Mouse (Mus musculus) megakaryocyte, embryonic 14.5 days (primary cell): Measurements from ENCODE around the gene Gm11595. TPM values are rescaled to one million over a fixed set of nuclear protein-coding genes. Genes with fewer than 3 reads are reported as not detected.
"Not testable (repeated sequence)": the region's sequence is repeated elsewhere in the genome, so short reads cannot be mapped to it uniquely, and the experiment has no call there.

Experiments
- H3K27me3 ChIP-seq: replicated peaks from 2 replicates; pipeline ENCODE3; 2012; ENCODE audit warnings: inconsistent platforms
- H3K36me3 ChIP-seq: replicated peaks from 2 replicates; pipeline ENCODE3; 2012; ENCODE audit warnings: low read length, inconsistent platforms, mixed read lengths
- H3K4me1 ChIP-seq: 2 replicates; pipeline ENCODE4 v1.6.1; 2012; ENCODE audit warnings: inconsistent platforms
- H3K4me3 ChIP-seq: replicated peaks from 2 replicates; pipeline ENCODE3; 2012; ENCODE audit warnings: moderate library complexity, mild to moderate bottlenecking, inconsistent platforms
- H3K9me3 ChIP-seq: 2 replicates; pipeline ENCODE4 v1.6.1; 2012; ENCODE audit warnings: inconsistent platforms
- FLI1 ChIP-seq: IDR thresholded peaks from 2 replicates; pipeline ENCODE4 v1.6.1; 2012; ENCODE audit warnings: low read length, inconsistent platforms, mixed read lengths
- GATA1 ChIP-seq: IDR thresholded peaks from 3 replicates; pipeline ENCODE4 v1.6.1; 2012; ENCODE audit warnings: mixed read lengths, low read length, inconsistent platforms, borderline replicate concordance
- polyA plus RNA-seq: library from polyadenylated mRNA; stranded (reverse); fragments of >175 nt; gene quantifications from 2 replicates; pipeline ENCODE4 v1.2.3, GENCODE M21; 2012; ENCODE audit warnings: low replicate concordance; ENCODE audit not compliant: insufficient read depth

Gene Gm11595
- polyA plus RNA-seq, result not detected in 2 replicates

GRCm38 (mm10) chr11:99772813-99773212 is at the start of gene Gm11595:
Gm11595 (minus strand) TSS chr11:99772913.
- H3K27me3 ChIP-seq, H3K9me3 ChIP-seq, H3K36me3 ChIP-seq, H3K4me1 ChIP-seq, H3K4me3 ChIP-seq: not testable (repeated sequence)

- not testable (repeated sequence) for H3K4me1 ChIP-seq, H3K36me3 ChIP-seq, H3K27me3 ChIP-seq, H3K9me3 ChIP-seq
- H3K4me3 ChIP-seq, result peak within 1 kb of the TSS; percentile 14
Observed at GRCm38 (mm10) chr11:99815566-99815965, 42.9 kb upstream of the Gm11595 start, which contains the start of gene Gm11564. Gm11564 (minus strand) TSS chr11:99815666.

DNA sequence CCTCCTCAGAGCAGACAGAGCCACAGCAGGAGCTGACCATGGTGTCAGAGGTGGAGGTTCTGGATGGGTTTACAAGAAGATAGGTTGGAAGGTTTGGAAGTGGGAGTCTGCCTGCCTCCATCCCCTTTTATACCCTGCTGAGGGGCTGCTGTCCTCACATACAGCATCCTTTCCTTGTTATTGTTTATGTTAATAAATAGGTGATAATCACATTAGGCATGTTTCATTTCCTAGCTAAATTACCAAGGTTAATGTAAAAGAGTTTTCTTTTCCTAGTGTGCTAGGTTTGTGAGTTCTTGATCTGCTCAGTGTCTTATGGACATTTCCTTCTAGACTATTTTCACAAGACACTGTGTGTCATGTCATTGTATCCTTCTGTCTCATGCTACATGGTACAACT is 37.1 kb upstream of the Gm11595 start, which contains the start of gene Krtap4-13:
Gene Krtap4-13 (minus strand): TSS at position 101 of the 400 bp plus-strand sequence.
- H3K9me3 ChIP-seq, H3K4me1 ChIP-seq, H3K27me3 ChIP-seq, H3K36me3 ChIP-seq, H3K4me3 ChIP-seq: not testable (repeated sequence)

DNA sequence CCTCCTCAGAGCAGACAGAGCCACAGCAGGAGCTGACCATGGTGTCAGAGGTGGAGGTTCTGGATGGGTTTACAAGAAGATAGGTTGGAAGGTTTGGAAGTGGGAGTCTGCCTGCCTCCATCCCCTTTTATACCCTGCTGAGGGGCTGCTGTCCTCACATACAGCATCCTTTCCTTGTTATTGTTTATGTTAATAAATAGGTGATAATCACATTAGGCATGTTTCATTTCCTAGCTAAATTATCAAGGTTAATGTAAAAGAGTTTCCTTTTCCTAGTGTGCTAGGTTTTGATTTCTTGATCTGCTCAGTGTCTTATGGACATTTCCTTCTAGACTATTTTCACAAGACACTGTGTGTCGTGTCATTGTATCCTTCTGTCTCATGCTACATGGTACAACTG is 31.6 kb upstream of the Gm11595 start, which contains the start of gene Gm11554:
Gene Gm11554 (minus strand): TSS at position 101 of the 400 bp plus-strand sequence.
- not testable (repeated sequence) for H3K4me1 ChIP-seq, H3K36me3 ChIP-seq, H3K27me3 ChIP-seq, H3K9me3 ChIP-seq, H3K4me3 ChIP-seq

DNA sequence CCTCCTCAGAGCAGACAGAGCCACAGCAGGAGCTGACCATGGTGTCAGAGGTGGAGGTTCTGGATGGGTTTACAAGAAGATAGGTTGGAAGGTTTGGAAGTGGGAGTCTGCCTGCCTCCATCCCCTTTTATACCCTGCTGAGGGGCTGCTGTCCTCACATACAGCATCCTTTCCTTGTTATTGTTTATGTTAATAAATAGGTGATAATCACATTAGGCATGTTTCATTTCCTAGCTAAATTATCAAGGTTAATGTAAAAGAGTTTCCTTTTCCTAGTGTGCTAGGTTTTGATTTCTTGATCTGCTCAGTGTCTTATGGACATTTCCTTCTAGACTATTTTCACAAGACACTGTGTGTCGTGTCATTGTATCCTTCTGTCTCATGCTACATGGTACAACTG is 26.1 kb upstream of the Gm11595 start, which contains the start of gene Gm11569:
Gene Gm11569 (minus strand): TSS at position 101 of the 400 bp plus-strand sequence.
- not testable (repeated sequence) for H3K4me3 ChIP-seq, H3K36me3 ChIP-seq, H3K9me3 ChIP-seq, H3K27me3 ChIP-seq, H3K4me1 ChIP-seq

- no peaks in the 10 kb centered on the region for H3K36me3 ChIP-seq
- TF ChIP-seq FLI1, result no peak
- no peak for TF ChIP-seq GATA1
- H3K4me3 ChIP-seq, result no peak within 1 kb of the TSS
- H3K4me1 ChIP-seq, result no peaks in the 10 kb centered on the region
- H3K9me3 ChIP-seq, result no peaks in the 10 kb centered on the region
- no peaks in the 10 kb centered on the region for H3K27me3 ChIP-seq
Observed at GRCm38 (mm10) chr11:99793367-99793766, 20.7 kb upstream of the Gm11595 start, which contains the start of gene Gm11596. Gm11596 (minus strand) TSS chr11:99793467.

DNA sequence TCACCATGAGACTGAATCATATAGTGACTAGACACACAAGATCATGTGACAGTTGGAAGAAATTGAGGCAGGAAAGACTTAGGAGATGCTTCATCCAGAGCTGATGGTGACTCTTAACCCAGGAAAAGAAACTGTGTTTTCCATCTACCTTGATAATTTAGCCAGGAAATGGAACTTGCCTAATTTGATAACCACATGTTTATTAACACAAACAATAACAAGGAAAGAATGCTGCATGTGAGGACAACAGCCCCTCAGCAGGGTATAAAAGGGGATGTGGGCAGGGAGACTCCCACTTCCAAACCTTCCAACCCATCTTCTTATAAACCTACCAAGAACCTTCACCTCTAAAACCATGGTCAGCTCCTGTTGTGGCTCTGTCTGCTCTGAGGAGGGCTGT is 12.2 kb upstream of the Gm11595 start, which contains the start of gene Krtap4-9:
Gene Krtap4-9 (plus strand): TSS at position 301 of the 400 bp plus-strand sequence.
- H3K4me1 ChIP-seq, H3K9me3 ChIP-seq, H3K36me3 ChIP-seq, H3K27me3 ChIP-seq, H3K4me3 ChIP-seq: not testable (repeated sequence)

GRCm38 (mm10) chr11:99780604-99781003 is 7.9 kb upstream of the Gm11595 start, which contains the start of gene Krtap4-8:
Krtap4-8 (minus strand) TSS chr11:99780704.
- H3K27me3 ChIP-seq, result no peaks in the 10 kb centered on the region

GRCm38 (mm10) chr11:99778401-99778800 is 5.7 kb upstream of the Gm11595 start:
- TF ChIP-seq GATA1, result no peak
- no peak for TF ChIP-seq FLI1
- no peaks in the 10 kb centered on the region for H3K36me3 ChIP-seq
- no peaks in the 10 kb centered on the region for H3K27me3 ChIP-seq
- H3K4me3 ChIP-seq, result no peak overlapping the region
- no peaks in the 10 kb centered on the region for H3K4me1 ChIP-seq
- no peaks in the 10 kb centered on the region for H3K9me3 ChIP-seq

More at GRCm38 (mm10) chr11:99780604-99781003, 7.9 kb upstream of the Gm11595 start, which contains the start of gene Krtap4-8:
- Histone ChIP-seq H3K9me3 (no peaks in the 10 kb centered on the region), H3K36me3 (no peaks in the 10 kb centered on the region), H3K4me3 (no peak within 1 kb of the TSS), H3K4me1 (no peaks in the 10 kb centered on the region)
- no peak for TF ChIP-seq FLI1
- no peak for TF ChIP-seq GATA1

- Histone ChIP-seq H3K36me3 (no peaks in the 10 kb centered on the region), H3K4me3 (no peak overlapping the region), H3K27me3 (no peaks in the 10 kb centered on the region), H3K9me3 (no peaks in the 10 kb centered on the region), H3K4me1 (no peaks in the 10 kb centered on the region)
- TF ChIP-seq FLI1, result no peak
- TF ChIP-seq GATA1, result no peak
Observed at GRCm38 (mm10) chr11:99768410-99768809, 4.3 kb downstream of the Gm11595 start.

- Histone ChIP-seq H3K4me1 (no peaks in the 10 kb centered on the region), H3K9me3 (no peaks in the 10 kb centered on the region), H3K36me3 (no peaks in the 10 kb centered on the region), H3K27me3 (no peaks in the 10 kb centered on the region), H3K4me3 (no peak overlapping the region)
- TF ChIP-seq GATA1 (no peak), FLI1 (no peak)
Observed at GRCm38 (mm10) chr11:99758877-99759276, 13.8 kb downstream of the Gm11595 start.
